Mouse (Mus musculus): ENCODE results near the gene Cap2.

Cap2 gene

GRCm38 (mm10) chr13:46695296-46695908 is 193.8 kb downstream of the Cap2 start:
- DNase-seq (ENCODE audit: low spot score), result no peak

GRCm38 (mm10) chr13:46695932-46696331 is 194.3 kb downstream of the Cap2 start:
- no peak for DNase-seq (ENCODE audit: low spot score)

- DNase-seq (ENCODE audit: low spot score), result no peak
Measured at GRCm38 (mm10) chr13:46696788-46697187, 195.1 kb downstream of the Cap2 start.

- DNase-seq (ENCODE audit: low spot score), result no peak
Measured at GRCm38 (mm10) chr13:46699372-46699771, 197.7 kb downstream of the Cap2 start.

Measured in retina, embryonic 14.5 days (tissue).